Mouse (Mus musculus) liver, adult 2 months (tissue): ENCODE results near the gene Wdr60. TPM values are rescaled to one million over a fixed set of nuclear protein-coding genes. Genes with fewer than 3 reads are reported as not detected.

ENCODE experiments used
- DNase-seq: peaks from one replicate; pipeline ENCODE4 v3.0.0-alpha.2; 2011; ENCODE audit warnings: low read depth, low spot score; ENCODE audit errors: extremely low read depth
- H3K27ac ChIP-seq: fragments of 200-500 bp; replicated peaks from 2 replicates; pipeline ENCODE4 v1.5.1; 2012; ENCODE audit warnings: low read depth, mild to moderate bottlenecking, control low read depth, inconsistent platforms, low read length; ENCODE audit not compliant: insufficient read depth
- H3K27me3 ChIP-seq: fragments of 200-500 bp; 2 replicates; pipeline ENCODE4 v1.6.1; 2012; ENCODE audit warnings: mild to moderate bottlenecking, moderate library complexity, low read length, inconsistent platforms; ENCODE audit not compliant: control insufficient read depth, insufficient read depth
- H3K36me3 ChIP-seq: fragments of 200-500 bp; 2 replicates; pipeline ENCODE4 v1.6.1; 2012; ENCODE audit warnings: low read length, inconsistent platforms; ENCODE audit not compliant: control insufficient read depth, insufficient read depth
- H3K4me1 ChIP-seq: fragments of 200-500 bp; 2 replicates; pipeline ENCODE4 v1.6.1; 2011; ENCODE audit warnings: low read length; ENCODE audit not compliant: control insufficient read depth, insufficient read depth
- H3K4me3 ChIP-seq: fragments of 200-500 bp; 2 replicates; pipeline ENCODE4 v1.5.1; 2011; ENCODE audit warnings: low read depth, mild to moderate bottlenecking, control low read depth, low read length, moderate library complexity; ENCODE audit not compliant: insufficient read depth
- H3K79me2 ChIP-seq: fragments of 200-500 bp; 2 replicates; pipeline ENCODE4 v1.6.1; 2012; ENCODE audit warnings: inconsistent platforms, mild to moderate bottlenecking, low read length, moderate library complexity; ENCODE audit not compliant: control insufficient read depth, insufficient read depth
- H3K9ac ChIP-seq: fragments of 200-500 bp; 2 replicates; pipeline ENCODE4 v1.6.1; 2012; ENCODE audit warnings: low read depth, mild to moderate bottlenecking, control low read depth, inconsistent platforms, low read length
- CTCF ChIP-seq: fragments of 200-500 bp; IDR thresholded peaks from 2 replicates; pipeline ENCODE4 v1.5.1; 2011; ENCODE audit warnings: low read depth, low read length, control low read depth
- POLR2A ChIP-seq: fragments of 200-500 bp; IDR thresholded peaks from 2 replicates; pipeline ENCODE4 v1.6.1; 2011; ENCODE audit warnings: low read length, control low read depth; ENCODE audit not compliant: insufficient read depth; ENCODE audit errors: extremely low read depth
- WGBS: fragments of 180-500 bp; shearing (Covaris S2); methylation state at CpG from one replicate; pipeline ENCODE4 v1.1.7; 2018; 5-methylcytosine and 5-hydroxymethylcytosine counted together
- polyA plus RNA-seq: library from polyadenylated mRNA; depleted of rRNA; stranded (reverse); fragments of >200 nt; gene quantifications from 2 replicates; pipeline ENCODE4 v1.2.3, GENCODE M21; 2012; rRNA removed
- total RNA-seq: library from RNA; depleted of rRNA; stranded (reverse); fragments of >200 nt; gene quantifications from 2 replicates; pipeline ENCODE4 v1.2.3, GENCODE M21; 2014; rRNA removed

Gene Wdr60
- total RNA-seq (2.9 and 3.6 TPM in 2 replicates), polyA plus RNA-seq (1.0 and 1.8 TPM in 2 replicates)

GRCm38 (mm10) chr12:116262555-116263341 is at the start of gene Wdr60:
TSS of gene Wdr60 (minus strand) at chr12:116263022.
- Histone ChIP-seq H3K27ac (peak within 1 kb of the TSS; percentile 63), H3K4me1 (peaks cover 1% of the 10 kb centered on the region; the same call in 1 of the 2 replicates), H3K79me2 (peaks cover 4% of the 10 kb centered on the region; the same call in 1 of the 2 replicates), H3K9ac (peak within 1 kb of the TSS; percentile 89), H3K4me3 (peak within 1 kb of the TSS; percentile 90), H3K27me3 (no peaks in the 10 kb centered on the region), H3K36me3 (no peaks in the 10 kb centered on the region)
- DNase-seq: peak; percentile 72
- 2% methylated on average over 47 of the region's 47 CpGs for WGBS
- TF ChIP-seq POLR2A (0 out of 2 replicates have a peak, but pooled peaks have one; percentile 33), CTCF (no peak)

- no peak overlapping the region for H3K27ac ChIP-seq
- WGBS: 91% methylated on average over 2 of the region's 2 CpGs
- no peak for TF ChIP-seq CTCF
- no peak for TF ChIP-seq POLR2A
- H3K4me1 ChIP-seq: peaks cover 2% of the 10 kb centered on the region; the same call in 1 of the 2 replicates
- peaks cover 15% of the 10 kb centered on the region for H3K79me2 ChIP-seq
- H3K27me3 ChIP-seq: no peaks in the 10 kb centered on the region
- no peak overlapping the region for H3K9ac ChIP-seq
- H3K36me3 ChIP-seq: no peaks in the 10 kb centered on the region
- H3K4me3 ChIP-seq: no peak overlapping the region
- no peak for DNase-seq
These were observed 45.8 kb upstream of the Wdr60 start for GRCm38 (mm10) chr12:116308612-116309011.

- no peaks in the 10 kb centered on the region for H3K27me3 ChIP-seq
- WGBS: 91% methylated on average over 3 of the region's 3 CpGs
- TF ChIP-seq CTCF (no peak), POLR2A (no peak)
These were observed 45.0 kb upstream of the Wdr60 start for GRCm38 (mm10) chr12:116307870-116308269.

GRCm38 (mm10) chr12:116306042-116306441 is 43.2 kb upstream of the Wdr60 start:
- H3K4me3 ChIP-seq: no peak overlapping the region
- no peak for TF ChIP-seq POLR2A
- no peak for TF ChIP-seq CTCF
- no peak overlapping the region for H3K9ac ChIP-seq
- no peak for DNase-seq
- no peaks in the 10 kb centered on the region for H3K27me3 ChIP-seq
- peaks cover 2% of the 10 kb centered on the region; the same call in 1 of the 2 replicates for H3K4me1 ChIP-seq
- WGBS: 31% methylated on average over 1 of the region's 1 CpGs
- H3K36me3 ChIP-seq: no peaks in the 10 kb centered on the region
- H3K27ac ChIP-seq: no peak overlapping the region
- H3K79me2 ChIP-seq: peaks cover 15% of the 10 kb centered on the region

More at GRCm38 (mm10) chr12:116307870-116308269, 45.0 kb upstream of the Wdr60 start:
- no peak overlapping the region for H3K4me3 ChIP-seq
- no peak overlapping the region for H3K27ac ChIP-seq
- no peak for DNase-seq
- no peak overlapping the region for H3K9ac ChIP-seq
- H3K4me1 ChIP-seq: peaks cover 2% of the 10 kb centered on the region; the same call in 1 of the 2 replicates
- H3K79me2 ChIP-seq: peaks cover 15% of the 10 kb centered on the region
- no peaks in the 10 kb centered on the region for H3K36me3 ChIP-seq

GRCm38 (mm10) chr12:116302181-116302580 is 39.4 kb upstream of the Wdr60 start:
- H3K4me3 ChIP-seq: no peak overlapping the region
- DNase-seq: no peak
- H3K9ac ChIP-seq: no peak overlapping the region
- no peak for TF ChIP-seq CTCF
- no peak for TF ChIP-seq POLR2A
- no peaks in the 10 kb centered on the region for H3K36me3 ChIP-seq
- no peak overlapping the region for H3K27ac ChIP-seq
- no peaks in the 10 kb centered on the region for H3K27me3 ChIP-seq
- 0 out of 2 replicates have a peak, but pooled peaks cover 2% of the 10 kb centered on the region for H3K4me1 ChIP-seq
- peaks cover 7% of the 10 kb centered on the region; the same call in 1 of the 2 replicates for H3K79me2 ChIP-seq
